Mouse (Mus musculus) lung, embryonic 16.5 days (tissue): ENCODE measurements around the gene Pa2g4. TPM values are rescaled to one million over a fixed set of nuclear protein-coding genes. Genes with fewer than 3 reads are reported as not detected.

Experiments
- ATAC-seq: fragments of 200-750 bp; cut with Nextera tagmentation; 2 replicates; pipeline ENCODE4 v1.8.0; 2017; ENCODE audit warnings: low read depth, mild to moderate bottlenecking, moderate library complexity
- H3K27ac ChIP-seq: fragments of 300-500 bp; sonication (generic); 2 replicates; pipeline ENCODE4 v1.5.1; 2014; ENCODE audit warnings: mild to moderate bottlenecking, control low read depth, low read length
- H3K27me3 ChIP-seq: fragments of 300-500 bp; sonication (generic); 2 replicates; pipeline ENCODE4 v1.6.1; 2014; ENCODE audit warnings: low read depth, low read length, mixed read lengths; ENCODE audit not compliant: control insufficient read depth, insufficient read depth
- H3K36me3 ChIP-seq: fragments of 300-500 bp; sonication (generic); 2 replicates; pipeline ENCODE4 v1.6.1; 2014; ENCODE audit warnings: low read length; ENCODE audit not compliant: control insufficient read depth, insufficient read depth
- H3K4me1 ChIP-seq: fragments of 300-500 bp; sonication (generic); replicated peaks from 2 replicates; pipeline ENCODE4 v1.6.1; 2014; ENCODE audit warnings: low read length, mixed read lengths; ENCODE audit not compliant: control insufficient read depth, insufficient read depth
- H3K4me2 ChIP-seq: fragments of 300-500 bp; sonication (generic); 2 replicates; pipeline ENCODE4 v1.6.1; 2014; ENCODE audit warnings: low read depth, low read length, control low read depth
- H3K4me3 ChIP-seq: fragments of 300-500 bp; sonication (generic); 2 replicates; pipeline ENCODE4 v1.5.1; 2014; ENCODE audit warnings: mild to moderate bottlenecking, low read length, control low read depth
- H3K9ac ChIP-seq: fragments of 300-500 bp; sonication (generic); 2 replicates; pipeline ENCODE4 v1.6.1; 2014; ENCODE audit warnings: low read length, control low read depth
- H3K9me3 ChIP-seq: fragments of 300-500 bp; sonication (generic); 2 replicates; pipeline ENCODE4 v1.6.1; 2016; ENCODE audit warnings: low read length; ENCODE audit not compliant: control insufficient read depth
- WGBS: fragments of 180-500 bp; shearing (Covaris S2); extraction: QIAGEN DNeasy Blood & Tissue Kit; methylation state at CpG from one replicate; pipeline ENCODE4 v1.1.7; 2014; 5-methylcytosine and 5-hydroxymethylcytosine counted together
- polyA plus RNA-seq: library from polyadenylated mRNA; unstranded; fragments of >200 nt; fragmentation: Nextera tagmentation; extraction: Ambion mirVana; gene quantifications from 2 replicates; pipeline ENCODE4 v1.2.1, GENCODE M21; 2015

Pa2g4 gene
- polyA plus RNA-seq, 1 experiment from 2014 or later = 167 TPM

- Histone ChIP-seq H3K4me3 (no peak overlapping the region), H3K4me2 (no peak overlapping the region), H3K27me3 (no peaks in the 10 kb centered on the region), H3K9ac (no peak overlapping the region), H3K4me1 (peaks cover 4% of the 10 kb centered on the region; the same call in 1 of the 2 replicates), H3K27ac (no peak overlapping the region), H3K36me3 (no peaks in the 10 kb centered on the region), H3K9me3 (no peaks in the 10 kb centered on the region)
- 74% methylated on average over 2 of the region's 2 CpGs for WGBS
- no peak for ATAC-seq
These were observed 30.6 kb downstream of the Pa2g4 start for GRCm38 (mm10) chr10:128535206-128535605.

DNA sequence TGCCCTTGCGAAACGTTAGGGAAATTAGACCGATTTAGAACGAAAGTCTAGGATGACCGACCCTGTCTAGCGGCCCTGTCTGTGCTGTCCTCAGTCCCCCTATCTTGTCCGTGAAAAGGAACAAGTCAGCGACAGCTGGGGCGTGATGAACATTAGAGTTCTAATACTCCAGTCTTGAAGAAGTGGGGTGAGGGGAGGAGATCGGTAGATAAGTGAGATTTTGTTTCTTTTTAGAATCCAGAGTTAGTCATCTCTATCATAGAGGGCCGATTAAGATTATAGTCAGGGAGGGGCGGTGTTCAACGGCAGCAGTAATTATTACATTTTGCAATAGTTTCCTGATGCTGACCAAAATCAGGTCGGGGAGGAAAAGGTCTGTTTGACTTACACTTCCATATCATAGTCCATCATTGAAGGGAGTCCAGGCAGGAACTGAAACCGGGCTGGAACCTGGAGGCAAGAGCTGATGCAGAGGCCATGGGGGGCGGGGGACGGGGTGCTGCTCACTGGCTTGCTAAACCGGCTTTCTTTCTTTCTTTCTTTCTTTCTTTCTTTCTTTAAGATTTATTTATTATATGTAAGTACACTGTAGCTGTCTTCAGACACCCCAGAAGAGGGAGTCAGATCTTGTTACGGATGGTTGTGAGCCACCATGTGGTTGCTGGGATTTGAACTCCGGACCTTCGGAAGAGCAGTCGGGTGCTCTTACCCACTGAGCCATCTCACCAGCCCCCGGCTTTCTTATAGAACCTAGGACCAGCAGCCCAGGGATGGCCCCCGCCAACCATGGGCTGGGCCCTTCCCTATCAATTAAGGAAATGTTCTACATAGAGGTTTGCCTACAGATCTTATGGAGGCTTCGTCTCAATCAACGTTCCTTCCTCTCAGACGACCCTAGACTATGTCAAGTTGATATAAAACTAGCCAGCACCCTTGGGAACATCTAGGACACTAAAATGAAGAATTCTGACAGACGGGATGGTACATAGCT, 39.1 kb downstream of the Pa2g4 start:
- peak overlapping the region; percentile 99 for H3K4me2 ChIP-seq
- peaks cover 12% of the 10 kb centered on the region for H3K4me1 ChIP-seq
- peak overlapping the region; percentile 34 for H3K27ac ChIP-seq
- H3K36me3 ChIP-seq = no peaks in the 10 kb centered on the region
- H3K4me3 ChIP-seq = peak overlapping the region; percentile 88
- peak overlapping the region; percentile 57 for H3K9ac ChIP-seq
- WGBS = 28% methylated on average over 28 of the region's 28 CpGs
- ATAC-seq = no peak
- 0 out of 2 replicates have a peak, but pooled peaks cover 2% of the 10 kb centered on the region for H3K27me3 ChIP-seq
- H3K9me3 ChIP-seq = no peaks in the 10 kb centered on the region

DNA sequence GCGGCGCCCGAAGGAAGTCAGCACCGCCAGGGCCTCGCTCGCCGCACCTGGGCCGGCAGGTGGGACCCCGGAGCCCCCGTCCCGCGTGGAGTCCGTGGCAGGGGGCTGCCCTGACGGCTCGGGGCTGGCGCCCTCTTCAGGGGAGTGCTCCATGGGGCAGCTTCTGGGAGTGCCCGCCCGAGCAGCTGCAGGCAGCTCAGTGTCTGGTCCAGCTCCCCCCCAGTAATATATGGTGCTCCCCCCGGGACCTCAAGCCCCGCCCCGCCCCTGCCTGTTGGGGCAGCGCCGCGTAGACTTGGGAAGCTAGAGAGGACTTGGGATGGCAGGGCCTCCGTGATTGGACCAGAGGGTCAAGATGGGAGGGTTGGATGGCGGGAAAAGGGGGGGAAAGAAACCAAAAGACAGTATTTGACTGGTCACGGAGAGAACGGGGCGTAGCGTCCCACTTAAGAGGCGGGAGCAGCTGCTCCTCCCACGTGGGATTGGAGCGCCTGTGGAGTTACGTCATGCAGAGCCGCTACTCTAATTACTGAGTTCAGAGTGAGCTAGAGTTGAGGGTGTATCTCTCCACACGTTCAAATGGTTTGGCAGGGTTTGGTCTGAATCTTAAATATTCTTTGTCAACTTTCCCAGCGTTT, 40.0 kb downstream of the Pa2g4 start, which contains the start of gene Esyt1:
Gene Esyt1, minus strand, starts transcription at position 201 of the 638 bp plus-strand sequence.
- peak; percentile 98 for ATAC-seq
- H3K9ac ChIP-seq = peak within 1 kb of the TSS; percentile 86
- under 1% methylated on average over 37 of the region's 37 CpGs for WGBS

GRCm38 (mm10) chr10:128524732-128525662, 40.8 kb downstream of the Pa2g4 start:
- H3K4me1 ChIP-seq = peaks cover 12% of the 10 kb centered on the region
- H3K9ac ChIP-seq = peak overlapping the region; percentile 86
- peak overlapping the region; percentile 87 for H3K27ac ChIP-seq
- H3K36me3 ChIP-seq = no peaks in the 10 kb centered on the region
- peak overlapping the region; percentile 88 for H3K4me3 ChIP-seq
- H3K27me3 ChIP-seq = 0 out of 2 replicates have a peak, but pooled peaks cover 2% of the 10 kb centered on the region
- peak overlapping the region; percentile 99 for H3K4me2 ChIP-seq
- under 1% methylated on average over 58 of the region's 58 CpGs for WGBS
- peak; percentile 34 for ATAC-seq
- no peaks in the 10 kb centered on the region for H3K9me3 ChIP-seq

More for the DNA sequence above, 40.0 kb downstream of the Pa2g4 start, which contains the start of gene Esyt1:
- H3K27me3 ChIP-seq = 0 out of 2 replicates have a peak, but pooled peaks cover 2% of the 10 kb centered on the region
- H3K4me2 ChIP-seq = peak within 1 kb of the TSS; percentile 99
- peak within 1 kb of the TSS; percentile 88 for H3K4me3 ChIP-seq
- H3K27ac ChIP-seq = peak within 1 kb of the TSS; percentile 87
- no peaks in the 10 kb centered on the region for H3K9me3 ChIP-seq
- no peaks in the 10 kb centered on the region for H3K36me3 ChIP-seq
- H3K4me1 ChIP-seq = peaks cover 12% of the 10 kb centered on the region

DNA sequence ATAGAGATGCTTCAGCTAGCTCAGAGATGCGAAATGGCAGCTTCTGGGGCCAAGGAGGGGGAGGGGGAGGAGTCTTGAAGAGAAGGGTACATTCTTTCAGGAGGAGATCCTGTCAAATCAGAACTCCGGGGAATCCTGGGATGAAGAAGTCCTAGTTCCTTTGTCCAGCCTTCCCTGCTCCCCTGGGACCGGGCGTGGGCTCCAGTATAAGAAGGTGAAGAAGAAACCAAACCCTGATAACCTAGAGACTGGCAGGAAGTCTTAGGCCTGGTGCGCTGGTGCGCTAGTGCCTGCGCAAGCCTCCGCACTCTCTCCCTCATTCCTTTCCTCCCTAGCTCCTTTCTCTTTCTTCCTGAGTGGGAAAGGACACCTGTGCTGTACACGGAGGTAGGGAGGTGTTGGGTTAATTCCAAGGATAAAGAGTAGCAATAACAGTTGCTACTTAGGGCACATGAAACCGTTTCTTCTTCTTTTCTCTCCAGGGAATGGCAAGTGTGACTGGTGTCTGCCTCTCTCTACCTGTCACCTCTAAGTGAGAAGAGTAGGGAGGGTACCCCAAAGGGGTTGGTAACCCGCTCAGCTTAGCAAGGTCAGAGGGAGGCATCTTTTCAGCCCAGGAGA, 41.6 kb downstream of the Pa2g4 start:
- no peaks in the 10 kb centered on the region for H3K9me3 ChIP-seq
- no peaks in the 10 kb centered on the region for H3K36me3 ChIP-seq
- H3K4me1 ChIP-seq = peaks cover 12% of the 10 kb centered on the region
- peak overlapping the region; percentile 86 for H3K9ac ChIP-seq
- WGBS = 20% methylated on average over 11 of the region's 11 CpGs
- 0 out of 2 replicates have a peak, but pooled peaks cover 2% of the 10 kb centered on the region for H3K27me3 ChIP-seq
- no peak for ATAC-seq
- no peak overlapping the region for H3K27ac ChIP-seq
- H3K4me2 ChIP-seq = peak overlapping the region; percentile 99
- H3K4me3 ChIP-seq = peak overlapping the region; percentile 88

DNA sequence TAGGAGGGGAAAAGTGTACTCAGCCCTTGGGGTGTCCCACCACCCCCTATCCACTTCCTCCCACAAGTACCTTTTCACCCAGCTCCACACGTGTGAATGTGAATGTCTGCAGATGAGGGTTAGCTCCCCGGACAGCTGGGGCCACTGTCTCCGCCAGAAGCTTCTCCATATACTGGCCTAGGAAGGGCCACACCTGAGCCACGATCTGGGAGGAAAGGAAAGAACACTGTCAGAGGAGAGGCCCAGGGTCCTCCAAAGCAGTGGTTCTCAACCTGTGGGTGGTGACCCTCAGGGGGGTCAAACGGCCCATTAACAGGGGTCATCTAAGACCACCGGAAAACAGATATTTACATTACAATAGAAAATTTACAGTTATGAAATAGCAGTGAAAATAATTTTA, 43.4 kb downstream of the Pa2g4 start:
- H3K27ac ChIP-seq = no peak overlapping the region
- WGBS = 69% methylated on average over 6 of the region's 6 CpGs
- H3K4me2 ChIP-seq = no peak overlapping the region
- H3K27me3 ChIP-seq = 0 out of 2 replicates have a peak, but pooled peaks cover 2% of the 10 kb centered on the region
- H3K4me3 ChIP-seq = no peak overlapping the region
- no peaks in the 10 kb centered on the region for H3K9me3 ChIP-seq
- peaks cover 12% of the 10 kb centered on the region for H3K4me1 ChIP-seq
- H3K36me3 ChIP-seq = peaks cover 4% of the 10 kb centered on the region; the same call in 1 of the 2 replicates
- no peak for ATAC-seq
- H3K9ac ChIP-seq = no peak overlapping the region

- Histone ChIP-seq H3K27ac (no peak overlapping the region), H3K36me3 (peaks cover 10% of the 10 kb centered on the region; the same call in 1 of the 2 replicates), H3K9ac (no peak overlapping the region), H3K4me2 (no peak overlapping the region), H3K9me3 (no peaks in the 10 kb centered on the region), H3K4me3 (no peak overlapping the region), H3K27me3 (peaks cover 2% of the 10 kb centered on the region; the same call in 1 of the 2 replicates), H3K4me1 (peaks cover 10% of the 10 kb centered on the region)
- no peak for ATAC-seq
- WGBS = 89% methylated on average over 16 of the region's 16 CpGs
These were observed 45.2 kb downstream of the Pa2g4 start for GRCm38 (mm10) chr10:128520591-128520990.

DNA sequence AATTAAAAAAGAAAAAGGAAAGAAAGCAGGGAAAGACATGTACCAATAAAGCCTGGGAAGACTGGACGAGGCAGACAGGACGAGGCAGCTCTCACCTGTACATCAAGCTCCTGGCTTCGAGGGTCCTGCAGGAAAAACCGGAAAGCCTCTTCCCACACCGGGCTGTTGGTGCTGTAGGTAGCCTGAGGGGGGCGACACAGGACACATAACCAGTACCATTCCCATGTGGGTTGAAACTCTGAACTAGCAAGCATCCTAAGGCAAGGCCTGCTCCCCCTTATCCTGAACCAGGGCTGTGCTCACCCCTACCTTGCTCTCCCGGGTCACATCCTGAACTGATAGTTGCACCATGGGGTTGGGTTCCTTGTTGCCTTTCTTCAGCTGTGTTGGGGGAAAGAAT, 47.0 kb downstream of the Pa2g4 start:
- H3K4me3 ChIP-seq = no peak overlapping the region
- H3K9ac ChIP-seq = no peak overlapping the region
- H3K4me2 ChIP-seq = no peak overlapping the region
- H3K27ac ChIP-seq = no peak overlapping the region
- no peak for ATAC-seq
- WGBS = 72% methylated on average over 7 of the region's 7 CpGs
- peaks cover 14% of the 10 kb centered on the region for H3K36me3 ChIP-seq
- no peaks in the 10 kb centered on the region; the same call in 1 of the 2 replicates for H3K27me3 ChIP-seq
- no peaks in the 10 kb centered on the region for H3K9me3 ChIP-seq
- H3K4me1 ChIP-seq = no peaks in the 10 kb centered on the region
